Mouse (Mus musculus): ENCODE data around the gene Mt2.

Gene Mt2

GRCm38 (mm10) chr8:94172809-94173732 is 607 bp downstream of the Mt2 start:
- no peak for DNase-seq (ENCODE audit: extremely low read depth, low read depth, low spot score)

GRCm38 (mm10) chr8:94173848-94174403 is 1.5 kb downstream of the Mt2 start:
- DNase-seq (ENCODE audit: extremely low read depth, low read depth, low spot score) = no peak

- no peak for DNase-seq (ENCODE audit: extremely low read depth, low read depth, low spot score)
Observed at GRCm38 (mm10) chr8:94174619-94175213, 2.3 kb downstream of the Mt2 start.

- DNase-seq (ENCODE audit: extremely low read depth, low read depth, low spot score) = no peak
Observed at GRCm38 (mm10) chr8:94177716-94178390, 5.4 kb downstream of the Mt2 start.

GRCm38 (mm10) chr8:94178857-94179712 is 6.6 kb downstream of the Mt2 start, which contains the start of gene Mt1:
Gene Mt1, plus strand, starts transcription at chr8:94179082.
- peak; percentile 76 for DNase-seq (ENCODE audit: extremely low read depth, low read depth, low spot score)

GRCm38 (mm10) chr8:94179713-94180560 is 7.5 kb downstream of the Mt2 start:
- DNase-seq (ENCODE audit: extremely low read depth, low read depth, low spot score) = no peak

- DNase-seq (ENCODE audit: extremely low read depth, low read depth, low spot score) = no peak
Observed at GRCm38 (mm10) chr8:94180561-94180908, 8.1 kb downstream of the Mt2 start.

- no peak for DNase-seq (ENCODE audit: extremely low read depth, low read depth, low spot score)
Observed at GRCm38 (mm10) chr8:94182055-94182929, 9.8 kb downstream of the Mt2 start.

GRCm38 (mm10) chr8:94183117-94183516 is 10.7 kb downstream of the Mt2 start:
- DNase-seq (ENCODE audit: extremely low read depth, low read depth, low spot score) = no peak

- DNase-seq (ENCODE audit: extremely low read depth, low read depth, low spot score) = no peak
Observed at GRCm38 (mm10) chr8:94184357-94184843, 11.9 kb downstream of the Mt2 start.

- no peak for DNase-seq (ENCODE audit: extremely low read depth, low read depth, low spot score)
Observed at GRCm38 (mm10) chr8:94185791-94186190, 13.3 kb downstream of the Mt2 start.

- DNase-seq (ENCODE audit: extremely low read depth, low read depth, low spot score) = no peak
Observed at GRCm38 (mm10) chr8:94186542-94186941, 14.1 kb downstream of the Mt2 start.

GRCm38 (mm10) chr8:94187290-94188002 is 15.0 kb downstream of the Mt2 start:
- DNase-seq (ENCODE audit: extremely low read depth, low read depth, low spot score) = no peak

- no peak for DNase-seq (ENCODE audit: extremely low read depth, low read depth, low spot score)
Observed at GRCm38 (mm10) chr8:94189275-94190031, 17.0 kb downstream of the Mt2 start.

- DNase-seq (ENCODE audit: extremely low read depth, low read depth, low spot score) = no peak
Observed at GRCm38 (mm10) chr8:94191101-94191691, 18.7 kb downstream of the Mt2 start.

GRCm38 (mm10) chr8:94192926-94193325 is 20.5 kb downstream of the Mt2 start:
- no peak for DNase-seq (ENCODE audit: extremely low read depth, low read depth, low spot score)

Measured in fat pad, adult 2 months (tissue).